Mouse (Mus musculus) megakaryocyte, embryonic 14.5 days (primary cell): ENCODE results near the gene Pik3cd.

Source experiments
- FLI1 ChIP-seq: IDR thresholded peaks from 2 replicates; pipeline ENCODE4 v1.6.1; 2012; ENCODE audit warnings: low read length, inconsistent platforms, mixed read lengths
- GATA1 ChIP-seq: IDR thresholded peaks from 3 replicates; pipeline ENCODE4 v1.6.1; 2012; ENCODE audit warnings: mixed read lengths, low read length, inconsistent platforms, borderline replicate concordance

GRCm38 (mm10) chr4:149663849-149664503 is 38.4 kb downstream of the Pik3cd start:
- TF ChIP-seq GATA1 (no peak), FLI1 (no peak)
